Mouse (Mus musculus) T-helper 17 cell (primary cell): ENCODE data around the gene Arhgap28.

ENCODE experiments used
- in situ Hi-C, 2 experiments: fragments of 300-600 bp; cut with MboI, MseI; formaldehyde crosslinking; loops; 1 replicate in 1 of 2; 2 replicates in 1 of 2; pipeline ENCODE4 v1.15.1; 2025; ENCODE audit warnings: high pct_unique_total_duplicates in 2 of 2

Gene Arhgap28

DNA sequence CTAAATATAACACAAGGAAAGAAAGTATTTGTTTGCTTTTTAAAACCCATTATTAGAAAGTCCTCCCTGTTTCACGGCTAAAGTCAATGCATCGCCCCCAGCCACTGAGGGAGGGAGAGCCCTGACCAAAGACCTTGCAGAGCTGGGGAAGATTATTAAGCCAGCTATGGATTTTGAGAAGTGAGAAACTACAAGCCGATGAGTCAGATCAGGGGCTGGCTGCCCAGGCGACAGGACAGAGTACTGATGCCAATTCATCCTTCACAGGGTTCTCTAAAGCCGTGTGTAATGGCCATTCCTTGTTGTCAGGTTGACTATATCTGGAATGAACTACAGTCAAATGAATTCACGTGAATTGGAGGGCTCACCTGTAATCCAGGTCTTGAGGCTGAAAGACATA lies 62.9 kb downstream of the Arhgap28 start:
- in situ Hi-C loops: no loop called here

DNA sequence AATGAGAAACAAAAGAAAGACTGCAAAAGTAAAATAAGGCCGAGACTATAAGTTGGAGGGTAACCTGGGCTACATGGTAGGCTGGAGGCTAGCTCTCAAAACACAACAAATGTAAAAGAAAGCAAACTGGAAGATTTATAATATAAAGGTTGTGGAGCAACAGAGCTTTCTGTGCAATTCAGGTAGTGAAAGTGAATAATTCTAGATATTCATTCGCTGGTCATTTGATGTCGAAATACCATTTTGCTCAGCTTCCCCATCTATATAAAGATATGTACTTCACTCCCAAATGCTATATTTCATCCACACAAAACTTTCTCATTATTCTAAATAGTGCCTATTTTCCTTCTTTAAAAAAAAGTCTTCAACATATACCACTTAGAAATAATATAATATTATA lies 66.9 kb downstream of the Arhgap28 start:
- in situ Hi-C loops: no loop called here

DNA sequence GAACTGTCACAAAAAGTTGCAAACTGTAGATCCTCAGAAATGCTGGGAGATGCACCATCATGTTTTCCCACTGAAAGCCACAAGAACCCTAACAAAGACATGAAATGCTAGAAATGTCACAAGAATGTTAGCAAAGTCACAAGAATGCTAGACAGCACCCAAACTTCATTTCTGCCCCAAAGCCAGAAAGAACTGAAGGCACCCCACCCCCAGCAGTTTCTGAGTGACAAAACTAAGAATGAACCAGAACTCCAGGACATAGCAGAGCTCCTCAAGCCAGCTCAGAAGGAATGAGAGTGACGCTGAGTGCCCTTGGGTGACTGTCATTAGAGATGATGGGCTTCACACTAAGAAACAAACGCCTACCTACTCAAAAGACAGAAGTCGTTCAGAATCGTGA lies 68.4 kb downstream of the Arhgap28 start:
- in situ Hi-C loops: no loop called here

DNA sequence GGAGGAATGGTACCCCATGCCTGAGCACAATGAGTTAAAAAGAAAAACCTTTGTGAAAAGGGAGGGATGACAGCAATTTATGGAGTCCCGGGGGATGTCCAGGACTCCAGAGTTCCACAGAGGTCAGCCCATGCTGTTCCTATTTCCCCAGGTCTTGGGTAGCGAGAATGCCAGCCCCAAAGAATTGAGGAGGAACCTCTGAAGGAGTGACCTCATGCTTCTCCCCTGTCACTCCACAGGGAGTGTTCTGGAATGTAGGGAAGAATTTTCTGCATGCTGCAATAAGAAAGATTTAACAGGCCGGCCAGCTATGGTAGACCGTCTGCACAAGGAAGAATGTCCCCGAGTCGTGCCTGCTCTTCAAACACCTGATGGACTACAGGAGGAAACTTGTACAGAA lies 72.5 kb downstream of the Arhgap28 start:
- in situ Hi-C loops: no loop called here

DNA sequence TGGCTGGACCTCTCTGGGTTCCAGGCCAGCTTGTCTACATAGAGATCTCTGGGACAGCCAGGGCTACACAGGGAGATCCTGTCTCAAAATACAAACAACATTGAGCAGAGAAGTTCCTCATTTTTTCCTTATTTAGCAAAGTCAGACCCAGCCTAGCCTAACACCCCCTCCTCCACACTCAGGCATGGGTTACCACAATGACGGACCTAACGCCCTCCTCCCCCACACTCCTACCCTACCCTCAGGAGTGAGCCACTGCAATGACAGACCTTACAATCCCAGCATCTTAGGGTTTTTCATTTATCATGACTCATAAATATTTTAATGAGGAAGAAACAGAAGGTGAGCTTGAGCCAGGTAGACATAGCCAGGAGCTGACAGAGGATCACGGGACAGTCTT lies 73.0 kb downstream of the Arhgap28 start:
- in situ Hi-C loops: no loop called here

DNA sequence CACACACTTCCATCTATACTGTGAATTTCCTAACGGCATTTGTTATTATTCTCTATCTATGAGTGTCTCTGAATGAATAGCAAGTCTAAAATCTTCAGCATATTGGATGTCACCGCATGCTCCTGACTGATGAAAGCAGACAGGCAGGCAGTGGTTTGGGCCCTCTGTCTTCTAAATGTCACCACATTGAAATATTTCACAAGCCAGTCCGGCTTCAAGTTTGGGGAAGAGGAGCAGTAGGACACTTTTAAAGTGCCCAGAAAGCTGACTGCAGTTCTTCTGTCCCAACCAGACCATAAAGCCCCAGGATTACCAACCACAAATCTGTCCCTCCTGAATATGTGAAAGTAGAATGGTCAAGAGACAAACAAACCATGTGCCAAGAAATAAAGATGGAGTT lies 73.5 kb downstream of the Arhgap28 start:
- in situ Hi-C loops: no loop called here

DNA sequence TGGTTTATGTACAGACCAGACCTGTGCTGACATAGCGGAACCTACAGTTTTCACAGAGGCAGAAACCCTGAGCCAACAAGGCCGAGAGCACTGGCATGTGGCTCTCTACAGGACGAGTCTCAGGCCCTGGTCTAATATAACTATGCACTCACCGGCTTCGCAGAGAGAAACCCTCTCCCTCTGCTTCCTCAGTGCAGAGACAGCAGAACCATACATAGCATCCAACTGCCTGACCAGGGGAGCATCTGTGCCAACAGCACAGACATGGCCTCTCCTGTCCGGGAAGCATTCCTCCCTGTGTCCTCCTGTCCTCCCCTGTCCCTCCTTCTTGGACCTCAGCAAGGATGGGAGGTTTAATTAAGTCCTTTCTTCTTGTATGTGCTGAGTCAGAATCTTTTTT lies 75.6 kb downstream of the Arhgap28 start:
- in situ Hi-C loops: loop anchor here in 1 of 2 experiments (5.0 kb wide), 1 partner anchor 1379 kb away; no protein-coding TSS in a partner anchor

DNA sequence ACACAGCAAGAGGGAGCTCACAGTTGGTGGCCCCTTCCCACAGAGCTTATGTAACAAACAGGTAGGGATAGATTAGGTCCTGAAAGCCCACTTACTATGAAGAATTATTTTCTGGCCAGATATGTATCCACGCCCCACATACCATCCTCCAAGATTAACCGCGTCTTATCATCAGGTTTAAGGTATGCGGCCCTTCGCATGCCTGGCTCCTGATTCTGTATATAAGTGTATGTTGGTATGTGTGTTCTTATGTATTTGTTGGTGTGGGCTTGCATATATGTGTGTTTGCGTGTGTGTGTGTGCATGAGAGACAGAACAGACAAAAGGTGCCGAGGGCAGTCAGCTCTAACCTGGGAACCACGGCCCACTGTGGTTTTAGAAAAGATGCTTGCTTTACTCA lies 76.1 kb downstream of the Arhgap28 start:
- in situ Hi-C loops: loop anchor here in 1 of 2 experiments (5.0 kb wide), 1 partner anchor 1379 kb away; no protein-coding TSS in a partner anchor

DNA sequence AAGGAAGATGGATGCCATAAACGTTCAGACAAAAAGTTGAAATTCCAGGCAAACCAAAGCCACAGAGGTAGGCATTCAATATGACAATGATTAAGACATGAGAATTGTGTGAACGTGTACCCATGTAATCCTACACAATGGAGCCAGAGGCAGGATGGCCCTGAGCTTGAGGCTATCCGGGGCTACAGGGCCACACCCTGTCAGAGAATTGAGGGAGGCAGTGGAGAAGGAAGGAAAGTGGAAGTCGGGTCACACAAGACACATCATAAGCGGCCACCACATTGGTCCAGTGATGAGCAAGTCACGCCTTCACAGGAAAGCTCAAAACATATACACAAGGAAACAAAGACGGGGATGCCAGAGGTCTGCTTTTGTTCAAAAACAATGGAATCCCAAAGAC lies 84.0 kb downstream of the Arhgap28 start:
- in situ Hi-C loops: no loop called here

DNA sequence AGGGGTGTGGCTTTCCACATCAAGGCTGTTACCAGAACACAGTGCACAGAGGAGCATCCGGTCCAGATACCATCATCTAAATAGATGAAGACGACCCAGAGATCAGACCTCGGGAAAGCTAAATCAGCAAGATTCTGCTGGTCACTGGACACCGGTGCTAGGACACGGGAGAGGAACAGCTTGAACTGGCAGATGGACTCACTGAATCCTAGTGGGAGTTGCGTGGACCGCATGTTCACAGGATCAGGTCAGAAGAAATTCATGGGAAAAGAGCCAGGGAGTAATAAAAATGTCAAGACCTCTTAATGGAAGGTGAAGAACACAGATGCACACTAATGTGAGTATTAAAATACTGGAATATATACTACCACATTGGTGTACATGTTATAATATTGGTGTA lies 85.7 kb downstream of the Arhgap28 start:
- in situ Hi-C loops: no loop called here

DNA sequence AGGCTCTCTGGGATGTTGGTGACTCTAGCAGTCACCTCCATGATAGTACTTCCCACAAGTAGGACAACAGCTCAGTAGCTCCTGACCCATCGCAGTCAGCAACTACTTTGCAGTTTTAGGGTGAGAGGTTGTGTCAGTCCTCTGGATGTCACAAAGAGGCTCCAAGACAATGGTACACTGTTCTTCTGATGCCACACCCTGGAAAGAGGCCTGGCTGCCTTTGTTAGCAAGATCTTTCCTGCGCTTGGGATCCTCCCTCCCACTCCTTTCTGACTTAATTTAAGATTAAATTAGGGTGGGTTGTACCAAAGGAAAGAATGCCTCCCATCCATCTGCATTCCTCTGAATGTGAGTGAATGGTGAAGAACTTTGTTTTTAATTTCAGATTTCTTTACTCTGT lies 87.0 kb downstream of the Arhgap28 start:
- in situ Hi-C loops: no loop called here

DNA sequence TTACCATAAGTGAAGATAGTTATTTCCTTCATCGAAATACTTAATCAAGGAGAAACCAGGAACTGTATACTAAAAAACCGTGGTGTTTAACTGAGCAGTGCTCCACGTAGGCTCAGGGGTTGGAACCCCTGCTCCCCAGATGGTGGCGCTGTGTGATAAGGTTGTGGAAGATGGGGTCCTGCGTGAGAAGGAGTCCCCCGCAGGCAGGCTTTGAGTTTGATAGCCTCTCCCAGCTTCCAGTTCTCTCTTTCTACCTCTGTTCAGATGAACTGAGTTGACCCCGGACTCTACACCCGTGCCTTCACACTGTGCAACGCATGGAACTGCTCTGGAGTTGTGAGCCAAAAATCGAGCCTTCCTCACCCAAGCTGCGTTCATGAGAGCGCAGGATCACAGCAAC lies 91.3 kb downstream of the Arhgap28 start:
- in situ Hi-C loops: no loop called here

DNA sequence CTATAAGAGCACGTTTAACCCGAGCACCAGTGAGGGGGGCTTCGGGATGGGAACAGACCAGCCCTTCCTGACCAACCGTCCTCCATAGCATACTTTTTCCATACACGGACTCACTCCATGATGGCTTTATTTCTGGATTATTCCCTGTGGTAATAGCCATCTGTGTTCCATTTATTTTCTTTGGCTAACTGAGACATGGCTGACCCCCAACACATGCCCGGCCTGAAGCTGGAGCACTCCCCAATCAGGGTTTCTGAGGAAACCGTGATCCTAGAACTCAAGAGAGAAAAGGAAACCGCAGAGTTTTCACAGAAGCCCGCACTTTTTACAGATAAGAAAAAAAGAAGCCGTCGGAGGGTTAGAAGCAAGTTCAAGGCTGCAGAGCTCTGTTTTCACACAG lies 91.9 kb downstream of the Arhgap28 start:
- in situ Hi-C loops: no loop called here

DNA sequence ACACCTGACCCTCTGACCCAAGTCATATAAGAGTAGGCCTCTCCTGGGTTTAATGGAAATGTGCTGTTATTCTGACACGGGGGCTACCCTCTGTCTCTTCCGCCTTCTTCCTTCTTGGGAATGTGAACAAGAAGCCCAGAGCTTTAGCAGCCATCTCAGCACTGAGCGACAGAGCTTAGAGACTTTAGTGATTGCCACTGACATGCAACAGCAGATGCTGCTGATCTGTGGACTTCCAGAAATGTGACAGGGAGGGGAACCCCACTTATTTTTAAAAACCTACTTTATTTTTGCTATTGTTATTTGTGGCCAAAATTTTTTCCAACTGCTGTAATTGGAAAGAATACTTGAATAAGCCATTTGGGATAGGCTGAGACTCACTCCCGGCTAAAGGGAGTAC lies 95.4 kb downstream of the Arhgap28 start:
- in situ Hi-C loops: no loop called here

DNA sequence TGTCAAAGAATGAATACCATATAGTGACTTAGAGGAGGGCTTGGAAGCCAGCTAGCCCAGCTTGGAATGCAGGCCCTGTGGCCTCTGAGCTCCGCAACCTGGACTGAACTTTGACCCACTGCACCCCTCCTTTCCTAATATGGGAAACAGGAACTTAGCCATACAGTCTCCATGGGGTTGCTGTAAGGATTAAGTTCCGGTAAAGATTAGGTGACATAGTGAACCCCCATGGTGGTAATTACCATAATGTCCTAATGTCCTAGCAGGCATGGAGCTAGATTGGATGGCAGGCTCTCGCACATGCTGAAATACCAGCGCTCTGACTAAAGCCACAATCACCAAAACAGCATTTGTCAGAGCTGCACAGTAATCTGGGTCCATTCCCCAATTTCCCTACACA lies 95.8 kb downstream of the Arhgap28 start:
- in situ Hi-C loops: no loop called here

DNA sequence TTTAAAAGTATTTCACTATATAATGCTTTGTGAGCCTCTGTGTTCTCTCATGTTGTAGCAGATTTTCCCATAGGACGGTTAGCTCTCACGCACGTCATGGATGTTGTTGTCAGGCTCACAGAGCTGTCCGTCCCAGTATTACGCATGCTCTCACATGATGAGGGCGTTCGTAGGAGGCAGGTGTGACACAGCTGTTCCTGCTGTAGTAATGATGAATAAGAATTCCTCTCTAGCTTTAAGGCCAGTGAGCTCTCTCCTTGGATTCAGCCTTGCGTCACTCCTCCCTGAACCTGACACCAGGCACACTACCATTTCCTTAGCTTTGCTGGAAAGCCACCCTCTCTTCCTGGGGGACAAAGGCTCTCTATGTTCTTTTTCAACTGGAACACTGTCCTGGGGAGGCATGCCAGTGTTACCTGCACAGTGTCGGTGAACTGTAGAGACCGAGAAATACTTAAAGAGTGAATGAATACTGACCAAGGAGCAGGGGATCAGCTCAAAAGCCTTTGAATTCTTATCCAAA lies 96.3 kb downstream of the Arhgap28 start:
- in situ Hi-C loops: no loop called here

DNA sequence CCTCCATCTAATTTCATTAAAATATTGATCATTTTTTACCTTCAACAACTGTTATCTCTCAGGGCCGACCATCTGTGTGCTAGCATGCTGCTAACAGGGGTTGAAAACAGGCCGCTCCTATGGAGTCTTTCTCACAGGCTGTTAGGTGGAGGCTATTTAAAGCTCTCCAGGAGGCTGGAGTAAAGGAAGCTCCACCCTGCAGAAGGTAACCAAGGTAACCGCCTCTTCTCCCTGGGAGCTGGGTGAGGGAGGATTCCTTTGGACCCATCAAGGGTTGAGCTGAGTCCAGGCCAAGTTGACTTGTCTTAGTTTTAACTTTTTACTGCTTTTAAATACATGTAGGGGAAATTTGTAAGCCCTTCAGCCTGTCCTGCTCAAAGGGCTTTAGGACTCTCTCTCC lies 97.7 kb downstream of the Arhgap28 start:
- in situ Hi-C loops: no loop called here

DNA sequence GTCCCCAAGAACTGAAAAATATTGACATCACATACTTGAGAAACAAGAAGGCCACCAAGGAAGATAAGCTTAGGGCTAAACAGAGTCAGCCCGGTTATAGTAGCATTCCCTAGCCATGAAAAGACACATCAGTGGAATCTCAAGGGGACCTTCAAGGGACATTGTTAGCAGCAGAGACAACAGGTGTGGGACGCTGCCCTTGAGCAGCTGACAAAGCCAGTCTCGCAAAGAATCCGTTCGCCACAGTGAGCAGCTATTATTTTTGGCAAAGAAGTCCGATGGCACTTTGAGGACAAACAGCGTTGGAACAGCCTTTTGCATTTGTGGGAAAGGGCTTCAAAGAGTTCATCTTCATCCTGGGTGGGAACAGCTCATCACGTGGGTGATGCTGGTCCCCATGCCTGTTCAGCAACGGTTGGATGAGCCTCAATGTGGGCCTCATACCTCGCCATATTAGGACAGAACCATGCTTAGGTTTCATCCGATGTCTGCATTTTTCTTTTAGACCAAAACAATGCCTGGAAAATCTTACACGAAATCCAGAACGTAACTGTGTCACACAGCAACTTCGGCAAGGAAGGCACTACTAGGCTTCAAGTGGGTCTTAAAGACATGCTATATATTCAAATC lies 99.5 kb downstream of the Arhgap28 start:
- in situ Hi-C loops: no loop called here

DNA sequence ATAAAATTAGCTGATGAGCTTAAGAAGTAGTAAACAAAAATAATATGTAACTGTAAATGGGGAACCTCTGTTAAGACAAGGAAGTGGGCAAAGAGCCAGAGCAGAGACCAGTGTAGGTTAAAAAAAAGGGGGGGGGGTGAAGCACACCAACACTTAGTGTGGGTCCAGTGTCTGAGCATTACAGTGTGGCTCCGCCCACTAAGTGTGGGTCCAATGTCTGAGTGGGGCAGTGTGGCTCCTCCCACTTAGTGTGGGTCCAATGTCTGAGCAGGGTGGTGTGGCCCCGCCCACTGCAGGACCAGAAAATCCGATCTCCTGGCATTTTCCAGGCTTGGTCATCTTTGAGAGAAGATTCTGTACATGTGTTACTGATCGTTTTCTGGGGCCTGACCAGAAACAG lies 101.1 kb downstream of the Arhgap28 start:
- in situ Hi-C loops: no loop called here

DNA sequence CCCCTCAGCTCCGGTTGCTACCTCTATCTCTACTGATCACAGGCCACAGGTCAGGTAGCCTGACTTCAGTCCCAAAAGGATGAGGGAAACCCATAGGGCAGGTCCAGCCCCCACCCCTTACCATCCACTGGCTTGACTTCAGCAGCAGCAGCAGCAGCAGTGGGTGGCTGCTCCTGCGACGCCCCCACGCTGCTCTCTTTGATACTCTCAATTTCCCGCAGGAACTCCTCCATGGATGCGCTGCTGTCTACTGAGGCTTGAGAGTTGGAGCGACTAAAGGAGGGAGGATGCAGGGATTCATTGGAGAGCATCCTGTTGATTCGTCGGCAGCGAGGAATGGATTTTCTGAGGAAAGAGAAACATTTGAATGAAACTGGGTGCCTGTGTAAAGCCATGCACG lies 102.8 kb downstream of the Arhgap28 start:
- in situ Hi-C loops: no loop called here

DNA sequence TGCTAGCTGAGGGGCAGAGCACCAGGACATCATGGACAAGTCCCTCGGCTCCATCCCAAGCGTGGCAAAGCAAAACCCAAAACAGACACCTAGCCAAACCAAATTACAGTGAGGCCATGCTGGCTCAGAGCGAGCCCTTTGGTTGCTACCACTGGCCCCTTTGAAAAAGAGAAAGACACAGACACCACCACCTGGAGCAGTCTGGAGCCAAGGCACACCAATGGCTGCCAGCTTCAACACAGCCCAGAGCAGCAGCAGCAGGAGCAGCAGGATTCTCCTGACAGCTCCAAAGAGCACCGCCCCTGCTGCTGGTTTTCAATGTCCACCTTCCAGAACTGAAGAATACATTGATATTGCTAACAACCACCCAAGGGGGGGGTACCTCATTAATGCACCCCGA lies 104.5 kb downstream of the Arhgap28 start:
- in situ Hi-C loops: no loop called here

DNA sequence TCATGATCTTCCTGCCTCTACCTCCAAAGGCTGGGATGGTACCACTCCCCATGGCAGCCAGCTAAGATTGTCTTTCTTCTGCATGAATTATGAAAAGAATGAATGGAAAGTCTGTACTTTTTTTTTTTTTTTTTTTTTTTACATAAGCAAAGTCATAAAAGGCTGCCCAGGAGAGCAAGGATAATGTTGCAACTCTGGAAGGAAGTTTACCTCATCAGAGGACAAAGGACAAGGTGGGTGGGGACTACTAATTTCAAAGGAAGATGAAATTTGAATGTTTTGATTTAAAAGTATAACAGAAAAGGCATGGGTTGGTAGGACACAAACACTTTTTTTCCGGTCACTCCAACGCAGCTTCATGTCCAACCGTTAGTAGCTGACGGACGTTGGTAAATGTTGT lies 107.5 kb downstream of the Arhgap28 start:
- in situ Hi-C loops: no loop called here

DNA sequence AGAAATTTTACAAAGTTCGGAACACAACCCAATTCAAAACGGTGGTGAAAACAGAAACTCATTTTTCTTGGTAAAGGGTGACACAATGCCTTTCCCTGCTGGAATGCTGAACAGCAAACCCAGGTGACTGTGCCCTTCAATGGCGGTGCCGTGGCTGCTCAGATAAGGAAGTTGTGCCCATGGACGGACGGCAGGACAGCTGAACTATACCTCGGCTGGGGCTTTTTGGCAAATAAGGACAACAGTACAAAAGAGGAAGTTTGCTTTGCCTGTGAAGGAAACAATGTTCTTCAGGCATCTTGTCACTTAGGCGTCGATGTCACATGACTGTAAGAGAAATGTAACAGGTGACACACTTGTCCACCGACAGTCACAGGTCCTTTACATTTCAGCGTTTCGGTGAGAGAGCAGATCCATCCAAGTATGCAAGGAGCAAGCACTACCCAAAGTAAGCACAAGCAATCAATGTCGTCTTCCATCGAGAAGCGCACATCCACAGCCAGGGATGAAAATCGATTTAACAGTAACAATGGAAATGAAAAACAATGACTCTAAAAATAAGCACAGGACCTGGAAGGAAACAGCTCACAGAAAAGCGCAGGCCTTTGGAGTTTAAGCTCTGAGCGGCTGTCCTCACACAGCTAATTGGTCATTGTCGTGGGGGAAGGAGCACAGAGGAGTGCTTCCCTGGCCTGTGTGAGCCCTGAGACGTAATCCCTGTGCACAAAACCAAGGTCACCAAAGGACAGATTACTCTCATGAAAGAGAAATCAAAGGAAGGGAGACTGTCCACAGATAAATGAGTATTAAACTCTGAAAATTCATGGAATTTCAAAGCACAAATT lies 114.2 kb downstream of the Arhgap28 start:
- in situ Hi-C loops: no loop called here
